Mouse (Mus musculus) heart, postnatal 25 days (tissue): ENCODE results near the gene Etv2. TPM values are rescaled to one million over a fixed set of nuclear protein-coding genes. Genes with fewer than 3 reads are reported as not detected.

ENCODE experiments used
- DNase-seq: peaks from one replicate; pipeline ENCODE4 v3.0.0; 2022; ENCODE audit warnings: low spot score
- intact Hi-C: fragments of 180-260 bp; cut with DNase I; formaldehyde crosslinking; loops from one replicate; pipeline ENCODE4 v1.15.1; 2025
- total RNA-seq, 2 experiments: library from RNA; stranded (reverse); gene quantifications; 2 replicates each; pipeline ENCODE4 v1.2.3; 2021

The Etv2 gene
- total RNA-seq, 2 experiments from 2014 or later, result not detected

GRCm38 (mm10) chr7:30615049-30615760 is 20.4 kb downstream of the Etv2 start:
- intact Hi-C loops, result no loop called here
- no peak for DNase-seq

DNA sequence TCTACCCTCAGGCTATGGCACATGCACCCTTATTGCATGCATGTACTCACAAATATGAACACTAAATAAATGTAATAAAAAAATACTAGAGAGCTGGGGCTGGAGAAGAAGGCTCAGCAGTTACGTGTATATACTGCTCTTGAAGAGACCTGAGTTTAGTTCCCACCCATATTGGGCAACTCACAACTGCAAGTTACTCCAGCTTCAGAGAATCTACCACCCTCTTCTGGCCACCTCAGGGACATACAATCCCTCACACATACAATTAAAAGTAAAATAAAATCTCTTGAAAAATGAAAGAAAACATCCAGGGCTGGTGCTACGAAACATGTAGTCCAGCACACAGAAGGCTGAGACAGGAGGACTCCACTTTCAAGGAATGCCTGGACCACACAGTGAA is 21.2 kb downstream of the Etv2 start:
- intact Hi-C loops, result no loop called here
- no peak for DNase-seq

DNA sequence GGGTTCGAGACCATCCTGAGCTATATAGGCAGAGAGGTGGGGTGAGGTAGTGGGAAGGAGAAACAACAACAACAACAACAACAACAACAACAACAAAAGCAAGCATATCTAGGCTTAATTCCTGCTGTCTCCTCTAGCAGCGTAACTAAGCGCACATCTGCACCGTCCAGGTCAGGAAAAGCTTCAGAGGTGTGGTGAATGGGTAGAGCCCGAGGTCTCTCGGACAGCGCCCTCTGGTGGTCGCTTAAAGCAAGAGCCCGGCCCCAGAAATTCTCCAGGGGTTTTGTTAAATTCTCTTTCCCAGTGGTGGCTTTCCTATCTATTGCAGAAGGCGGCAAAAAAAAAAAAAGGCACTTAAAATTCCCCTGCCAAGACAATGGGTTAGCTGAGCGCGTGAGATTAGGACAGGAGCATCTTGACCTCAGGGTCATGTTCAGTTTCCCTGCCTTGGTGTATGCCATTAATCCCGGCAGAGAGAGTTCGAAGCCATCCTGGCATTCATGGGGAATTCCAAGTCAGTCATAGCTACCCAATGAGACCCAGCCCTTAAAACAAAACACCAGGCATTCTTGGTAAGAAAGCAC is 22.0 kb downstream of the Etv2 start:
- intact Hi-C loops, result loop anchor here (1.0 kb wide), 1 partner anchor 24 kb away; no protein-coding TSS in a partner anchor

GRCm38 (mm10) chr7:30612654-30613402 is 22.8 kb downstream of the Etv2 start, which contains the start of gene Upk1a:
TSS of gene Upk1a (minus strand) at chr7:30612847.
- DNase-seq, result no peak
- intact Hi-C loops, result loop anchor here (1.0 kb wide), 1 partner anchor 24 kb away; no protein-coding TSS in a partner anchor

More for the DNA sequence above, 22.0 kb downstream of the Etv2 start:
- DNase-seq, result no peak

DNA sequence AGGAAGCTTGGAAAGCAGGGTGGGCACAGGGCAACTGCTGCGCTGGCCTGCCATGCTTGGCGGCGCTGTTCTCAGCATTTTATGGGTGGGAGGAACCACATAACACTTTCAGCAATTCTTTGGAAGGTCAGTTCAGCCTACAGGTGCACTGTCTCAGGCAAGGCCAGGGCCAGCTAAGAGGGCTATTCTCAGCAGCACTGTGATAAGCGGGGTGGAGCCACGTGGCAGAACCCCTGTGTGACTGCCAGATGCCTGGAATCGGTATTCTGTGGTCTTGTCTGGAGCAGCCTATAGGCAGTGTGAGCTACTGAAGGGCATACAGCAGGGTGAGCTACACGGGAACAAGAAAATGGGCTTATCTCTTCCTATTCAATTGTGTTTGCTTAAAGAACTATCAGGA is 25.6 kb downstream of the Etv2 start:
- intact Hi-C loops, result no loop called here
- no peak for DNase-seq

- no peak for DNase-seq
- intact Hi-C loops, result no loop called here
Observed at GRCm38 (mm10) chr7:30608476-30608875, 27.2 kb downstream of the Etv2 start.

GRCm38 (mm10) chr7:30607706-30608309 is 27.8 kb downstream of the Etv2 start:
- intact Hi-C loops, result no loop called here
- no peak for DNase-seq

DNA sequence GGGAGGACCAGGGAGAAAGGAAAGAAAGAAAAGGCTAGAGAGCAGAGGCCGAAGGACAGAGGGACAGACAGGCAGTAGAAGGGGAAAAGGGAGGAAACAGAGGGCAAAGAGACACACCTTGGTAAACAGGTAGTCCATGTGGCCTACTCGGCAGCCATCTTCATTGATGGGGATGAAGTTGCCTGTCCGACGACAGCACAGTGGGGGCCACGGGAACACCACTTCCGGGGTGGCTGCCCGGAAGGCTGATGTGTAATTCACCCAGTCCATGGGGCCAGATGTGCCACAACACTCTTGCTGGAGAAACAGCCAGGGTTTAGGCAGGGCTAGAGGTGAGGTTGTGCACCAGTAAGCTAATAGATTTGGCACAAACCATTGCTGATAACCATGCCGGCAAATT is 30.7 kb downstream of the Etv2 start:
- intact Hi-C loops, result loop anchor here (2.0 kb wide), 1 partner anchor 14 kb away; no protein-coding TSS in a partner anchor
- no peak for DNase-seq

DNA sequence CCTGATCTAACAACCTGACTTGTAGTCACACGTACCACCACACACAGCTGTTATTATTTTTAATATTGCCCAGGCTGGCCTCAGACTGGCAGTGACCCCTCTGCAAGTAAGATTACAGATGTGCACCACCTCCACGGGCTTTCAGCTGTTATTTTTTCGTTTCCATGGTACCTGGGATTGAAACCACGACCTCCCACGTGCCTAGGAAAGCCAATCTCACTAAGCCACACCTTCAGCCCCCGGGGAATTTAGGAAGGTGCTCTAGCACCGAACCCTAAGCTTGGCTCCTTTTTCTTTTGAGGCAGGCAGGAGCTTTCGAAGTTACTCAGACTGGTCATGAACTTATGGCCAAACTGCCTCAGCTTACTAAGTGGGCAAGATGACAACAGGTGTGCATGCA is 31.2 kb downstream of the Etv2 start:
- intact Hi-C loops, result loop anchor here (2.0 kb wide), 1 partner anchor 14 kb away; no protein-coding TSS in a partner anchor
- no peak for DNase-seq

- intact Hi-C loops, result no loop called here
- DNase-seq, result no peak
Observed at GRCm38 (mm10) chr7:30602583-30602982, 33.1 kb downstream of the Etv2 start.

- DNase-seq, result no peak
- intact Hi-C loops, result no loop called here
Observed at GRCm38 (mm10) chr7:30600651-30601050, 35.0 kb downstream of the Etv2 start.

DNA sequence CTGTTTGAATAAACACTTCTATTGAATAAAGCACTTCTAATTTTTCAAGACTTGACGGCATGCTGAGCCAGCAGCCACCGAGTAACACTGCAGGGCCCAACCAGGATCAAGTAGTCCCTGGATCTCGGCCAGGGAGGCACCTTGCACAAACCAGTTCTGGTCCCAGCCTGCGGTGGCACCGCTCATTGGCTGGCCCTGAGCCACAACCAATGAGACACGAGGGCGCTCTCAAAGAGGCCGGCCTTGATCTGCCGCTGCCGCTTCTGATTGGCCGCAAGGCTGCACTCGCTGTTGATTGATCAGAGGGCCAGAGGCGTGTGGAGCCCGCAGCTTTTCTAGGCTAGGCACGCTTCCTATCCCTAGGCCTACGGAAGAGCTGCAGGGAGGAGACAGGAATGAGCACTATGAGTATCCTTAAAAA is 35.7 kb downstream of the Etv2 start:
- peak; percentile 70 for DNase-seq
- intact Hi-C loops, result no loop called here

GRCm38 (mm10) chr7:30598786-30599185 is 36.9 kb downstream of the Etv2 start, which contains the start of gene Zbtb32:
TSS of gene Zbtb32 (minus strand) at chr7:30598909.
- intact Hi-C loops, result no loop called here
- DNase-seq, result no peak

- intact Hi-C loops, result no loop called here
- no peak for DNase-seq
Observed at GRCm38 (mm10) chr7:30596811-30597210, 38.8 kb downstream of the Etv2 start.

DNA sequence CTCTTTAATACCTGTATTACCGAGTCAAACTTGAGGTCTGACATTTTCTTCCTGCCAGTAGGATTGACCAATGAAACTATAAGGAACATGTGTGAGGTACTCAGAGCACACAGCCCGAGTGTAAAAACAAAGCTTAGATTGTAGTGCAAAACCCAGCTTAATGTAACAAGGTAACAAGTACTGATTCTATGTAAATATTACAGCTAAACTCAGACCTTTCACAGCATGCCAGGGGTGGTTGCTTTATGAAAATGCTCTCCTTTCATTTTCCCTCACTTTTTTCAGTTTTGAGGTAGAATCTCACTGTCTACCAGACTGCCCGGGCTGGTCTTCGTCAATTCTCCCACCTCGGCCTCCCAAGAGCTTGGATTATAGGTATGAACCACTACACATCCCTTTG is 39.6 kb downstream of the Etv2 start:
- DNase-seq, result no peak
- intact Hi-C loops, result no loop called here

DNA sequence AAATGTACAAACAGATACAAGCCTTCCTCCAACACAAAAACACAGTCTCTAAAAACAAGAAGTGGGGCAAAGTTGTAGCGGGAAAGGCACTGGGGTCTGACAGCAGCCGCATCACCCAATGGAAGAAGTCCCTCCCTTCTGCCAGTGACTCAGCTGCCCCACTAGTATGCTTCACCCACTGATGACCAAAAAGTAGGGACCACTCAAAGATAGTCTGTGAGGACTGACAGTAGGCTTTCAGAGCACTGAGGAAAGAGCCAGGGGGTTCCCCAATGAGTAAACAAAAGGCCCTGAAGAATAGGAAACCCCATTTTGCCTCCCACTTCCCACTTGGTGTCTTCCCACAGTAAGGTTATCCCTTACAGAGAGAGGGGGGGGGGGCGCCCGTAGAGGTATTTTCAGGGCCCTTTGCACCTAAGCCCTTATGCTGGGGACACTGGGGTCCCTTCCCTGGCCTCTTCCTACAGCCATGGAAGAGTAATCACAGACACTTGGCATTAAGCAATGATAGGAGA is 41.1 kb downstream of the Etv2 start:
- no peak for DNase-seq

GRCm38 (mm10) chr7:30593579-30594509 is 41.8 kb downstream of the Etv2 start:
- intact Hi-C loops, result loop anchor here (5.0 kb wide), 1 partner anchor 268 kb away; the partner anchor contains the start of gene Ffar1
- DNase-seq, result no peak

More for the DNA sequence above, 41.1 kb downstream of the Etv2 start:
- intact Hi-C loops, result loop anchor here (5.0 kb wide), 1 partner anchor 268 kb away; the partner anchor contains the start of gene Ffar1

DNA sequence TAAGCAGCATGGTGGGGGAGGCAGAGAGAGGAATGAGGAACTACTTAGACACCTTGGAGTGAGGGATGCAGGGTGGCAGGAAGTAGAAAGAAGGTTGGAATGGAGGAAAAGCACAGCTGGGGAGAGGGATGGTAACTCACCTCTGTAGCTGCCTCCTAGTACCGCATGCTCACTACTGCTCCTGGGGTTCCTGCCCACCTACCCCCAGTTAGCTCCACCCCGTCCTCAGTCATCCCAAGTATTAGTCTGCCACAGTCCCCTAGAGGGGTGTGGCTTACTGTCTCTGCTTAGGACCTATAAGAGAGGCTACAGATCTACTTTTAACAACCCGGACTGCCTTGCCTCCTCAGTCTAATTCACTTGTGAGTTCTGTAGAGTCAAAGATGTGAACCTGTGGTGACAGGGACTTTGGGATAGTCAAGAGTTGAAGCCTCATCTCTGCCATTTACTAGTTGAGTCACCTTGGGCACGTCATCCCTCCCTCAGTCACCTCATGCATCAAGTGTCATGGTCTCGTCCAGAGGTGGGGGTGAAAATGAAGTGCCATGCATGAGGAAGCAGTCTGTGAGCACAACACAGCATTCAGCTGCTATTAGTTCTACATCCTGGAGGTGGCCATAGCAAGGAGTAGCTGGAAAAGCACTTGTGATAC is 42.8 kb downstream of the Etv2 start:
- DNase-seq, result no peak
- intact Hi-C loops, result loop anchor here (5.0 kb wide), 1 partner anchor 269 kb away; the partner anchor contains the start of gene Ffar1
